Mouse (Mus musculus): ENCODE measurements around the gene Ncan.

- TF ChIP-seq GATA1 (IDR thresholded peaks at IDR 0.05; ENCODE audit: low read length) (no peak), TAL1 (IDR thresholded peaks at IDR 0.05; ENCODE audit: low read length) (no peak)
Observed at GRCm38 (mm10) chr8:70072441-70073069, 48.1 kb downstream of the Ncan start, which contains the start of gene Tm6sf2.

All from erythroblast, embryonic 14.5 days (primary cell).